Mouse (Mus musculus): ENCODE data around the gene Tex2.
A peak's percentile ranks its signal among the peaks of the same experiment; 100 is the strongest.
"Not testable (repeated sequence)": the region's sequence is repeated elsewhere in the genome, so short reads cannot be mapped to it uniquely, and the experiment has no call there.

Tex2 gene

GRCm38 (mm10) chr11:106503425-106503717 lies 109.9 kb downstream of the Tex2 start:
- DNase-seq, result no peak

GRCm38 (mm10) chr11:106502631-106503424 lies 110.4 kb downstream of the Tex2 start:
- no peak for DNase-seq

- DNase-seq, result no peak
Measured at GRCm38 (mm10) chr11:106502159-106502505, 111.1 kb downstream of the Tex2 start.

GRCm38 (mm10) chr11:106501308-106502158 lies 111.7 kb downstream of the Tex2 start:
- peak; percentile 72 to 74 for DNase-seq

GRCm38 (mm10) chr11:106500393-106501307 lies 112.6 kb downstream of the Tex2 start:
- peak; percentile 97 for DNase-seq

GRCm38 (mm10) chr11:106498739-106499379 lies 114.4 kb downstream of the Tex2 start:
- no peak for DNase-seq

- no peak for DNase-seq
Measured at GRCm38 (mm10) chr11:106497926-106498325, 115.3 kb downstream of the Tex2 start.

- DNase-seq, result not testable (repeated sequence)
Measured at GRCm38 (mm10) chr11:106497009-106497408, 116.2 kb downstream of the Tex2 start.

GRCm38 (mm10) chr11:106492984-106493669 lies 120.1 kb downstream of the Tex2 start:
- no peak for DNase-seq

GRCm38 (mm10) chr11:106491393-106491792 lies 121.8 kb downstream of the Tex2 start:
- peak; percentile 70 to 76 for DNase-seq

GRCm38 (mm10) chr11:106490600-106490999 lies 122.6 kb downstream of the Tex2 start:
- not testable (repeated sequence) for DNase-seq

GRCm38 (mm10) chr11:106490057-106490456 lies 123.2 kb downstream of the Tex2 start:
- no peak for DNase-seq

- no peak for DNase-seq
Measured at GRCm38 (mm10) chr11:106489036-106489693, 124.1 kb downstream of the Tex2 start.

GRCm38 (mm10) chr11:106488126-106488561 lies 125.1 kb downstream of the Tex2 start:
- peak in 1 of 2 experiments; percentile 45 for DNase-seq

GRCm38 (mm10) chr11:106487733-106488115 lies 125.5 kb downstream of the Tex2 start, which contains the start of gene Ern1:
Gene Ern1 (minus strand): TSS chr11:106487852.
- DNase-seq, result peak; percentile 92 to 96

- DNase-seq, result peak; percentile 35 to 54
Measured at GRCm38 (mm10) chr11:106486866-106487732, 126.1 kb downstream of the Tex2 start.

- DNase-seq, result no peak
Measured at GRCm38 (mm10) chr11:106486042-106486865, 127.0 kb downstream of the Tex2 start.

GRCm38 (mm10) chr11:106485611-106486010 lies 127.6 kb downstream of the Tex2 start:
- no peak for DNase-seq

- DNase-seq, result no peak
Measured at GRCm38 (mm10) chr11:106484875-106485274, 128.3 kb downstream of the Tex2 start.

Measured in kidney, adult 8-10 months (tissue).